Mouse (Mus musculus) E14TG2a.4 (cell line): ENCODE results near the gene Gja1.
"Not testable (repeated sequence)": the region's sequence is repeated elsewhere in the genome, so short reads cannot be mapped to it uniquely, and the experiment has no call there.

Source experiments
- H3K27me3 ChIP-seq: 2 replicates; pipeline ENCODE4 v1.6.1; 2014; ENCODE audit warnings: low read length, control low read depth; ENCODE audit not compliant: insufficient read depth
- H3K36me3 ChIP-seq: 2 replicates; pipeline ENCODE4 v1.6.1; 2014; ENCODE audit warnings: low read length, control low read depth; ENCODE audit not compliant: insufficient read depth
- H3K4me1 ChIP-seq: replicated peaks from 2 replicates; pipeline ENCODE4 v1.6.1; 2014; ENCODE audit warnings: low read depth, low read length, control low read depth
- H3K4me3 ChIP-seq: replicated peaks from 2 replicates; pipeline ENCODE4 v1.5.1; 2014; ENCODE audit warnings: mild to moderate bottlenecking, low read length
- H3K9me3 ChIP-seq: 2 replicates; pipeline ENCODE4 v1.6.1; 2014; ENCODE audit warnings: low read length, control low read depth
- CTCF ChIP-seq: conservative IDR thresholded peaks from 2 replicates; pipeline ENCODE4 v1.5.1; 2014; ENCODE audit warnings: low read length
- NANOG ChIP-seq: IDR thresholded peaks from 2 replicates; pipeline ENCODE4 v1.6.1; 2014; ENCODE audit warnings: borderline replicate concordance, low read length, mixed read lengths
- POU5F1 ChIP-seq: IDR thresholded peaks from 2 replicates; pipeline ENCODE4 v1.6.1; 2014; ENCODE audit warnings: low read length, borderline replicate concordance

Gja1 gene

GRCm38 (mm10) chr10:56377966-56378647, 977 bp downstream of the Gja1 start:
- Histone ChIP-seq H3K27me3 (no peaks in the 10 kb centered on the region), H3K4me1 (peaks cover 70% of the 10 kb centered on the region), H3K36me3 (peaks cover 6% of the 10 kb centered on the region; the same call in 1 of the 2 replicates), H3K4me3 (peak overlapping the region; percentile 83), H3K9me3 (peaks cover 8% of the 10 kb centered on the region; the same call in 1 of the 2 replicates)
- TF ChIP-seq POU5F1 (no peak), NANOG (no peak), CTCF (no peak)

DNA sequence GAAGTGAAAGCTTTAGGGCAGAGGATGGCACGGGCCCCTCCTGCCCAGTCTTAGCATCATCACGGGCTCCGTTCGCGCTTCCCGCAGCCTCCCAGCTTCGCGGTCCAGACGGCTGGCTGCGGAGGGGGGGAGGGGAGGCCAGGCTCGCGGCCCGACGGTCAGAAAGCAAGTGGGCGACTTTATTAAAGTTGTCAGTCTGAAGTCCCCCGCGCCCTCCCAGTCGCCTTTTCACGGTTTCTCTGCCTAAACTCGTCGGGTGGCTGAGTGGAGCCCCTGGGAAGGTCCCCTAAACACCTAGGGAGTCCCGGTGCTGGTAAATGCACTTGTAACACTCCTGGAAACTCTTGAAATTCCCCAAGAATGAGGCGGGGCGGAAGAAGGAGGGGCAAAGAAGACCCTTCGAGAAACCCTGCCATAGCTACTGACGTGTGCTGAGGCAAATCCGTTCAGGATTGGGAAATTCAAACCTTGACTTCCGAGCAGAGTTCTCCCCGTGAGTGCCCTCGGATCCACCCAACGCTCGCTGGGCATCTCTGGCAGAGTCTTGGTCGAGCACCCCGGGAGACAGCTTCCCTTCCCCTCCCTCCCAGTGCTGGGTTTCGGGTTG, 1.6 kb downstream of the Gja1 start:
- TF ChIP-seq CTCF, result no peak
- no peak for TF ChIP-seq POU5F1
- Histone ChIP-seq H3K27me3 (no peaks in the 10 kb centered on the region), H3K4me3 (peak overlapping the region; percentile 83), H3K9me3 (peaks cover 8% of the 10 kb centered on the region; the same call in 1 of the 2 replicates), H3K4me1 (peaks cover 70% of the 10 kb centered on the region), H3K36me3 (peaks cover 12% of the 10 kb centered on the region)

DNA sequence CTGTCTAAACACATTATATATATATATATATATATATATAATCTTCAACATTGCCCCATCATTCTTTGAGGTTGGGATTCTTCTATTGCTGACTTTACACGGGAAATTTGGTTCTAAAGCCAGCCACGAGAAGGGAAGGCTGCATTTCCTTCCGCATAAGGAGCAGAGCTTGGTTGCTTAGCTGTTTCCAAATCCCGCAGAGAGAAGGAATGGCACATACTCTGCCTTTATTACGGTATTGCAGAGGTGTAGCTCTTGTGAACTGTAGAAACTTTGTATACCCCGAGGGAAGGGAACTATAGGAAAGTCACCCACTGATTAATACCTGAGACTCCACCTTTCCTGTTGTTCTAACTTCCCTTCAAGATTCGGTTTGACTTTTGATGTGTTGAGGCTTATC, 2.6 kb downstream of the Gja1 start:
- H3K4me3 ChIP-seq, result peak overlapping the region; percentile 83
- peaks cover 8% of the 10 kb centered on the region; the same call in 1 of the 2 replicates for H3K9me3 ChIP-seq
- peaks cover 74% of the 10 kb centered on the region for H3K4me1 ChIP-seq
- no peak for TF ChIP-seq NANOG
- no peak for TF ChIP-seq CTCF
- TF ChIP-seq POU5F1, result no peak
- H3K36me3 ChIP-seq, result peaks cover 17% of the 10 kb centered on the region
- no peaks in the 10 kb centered on the region for H3K27me3 ChIP-seq

DNA sequence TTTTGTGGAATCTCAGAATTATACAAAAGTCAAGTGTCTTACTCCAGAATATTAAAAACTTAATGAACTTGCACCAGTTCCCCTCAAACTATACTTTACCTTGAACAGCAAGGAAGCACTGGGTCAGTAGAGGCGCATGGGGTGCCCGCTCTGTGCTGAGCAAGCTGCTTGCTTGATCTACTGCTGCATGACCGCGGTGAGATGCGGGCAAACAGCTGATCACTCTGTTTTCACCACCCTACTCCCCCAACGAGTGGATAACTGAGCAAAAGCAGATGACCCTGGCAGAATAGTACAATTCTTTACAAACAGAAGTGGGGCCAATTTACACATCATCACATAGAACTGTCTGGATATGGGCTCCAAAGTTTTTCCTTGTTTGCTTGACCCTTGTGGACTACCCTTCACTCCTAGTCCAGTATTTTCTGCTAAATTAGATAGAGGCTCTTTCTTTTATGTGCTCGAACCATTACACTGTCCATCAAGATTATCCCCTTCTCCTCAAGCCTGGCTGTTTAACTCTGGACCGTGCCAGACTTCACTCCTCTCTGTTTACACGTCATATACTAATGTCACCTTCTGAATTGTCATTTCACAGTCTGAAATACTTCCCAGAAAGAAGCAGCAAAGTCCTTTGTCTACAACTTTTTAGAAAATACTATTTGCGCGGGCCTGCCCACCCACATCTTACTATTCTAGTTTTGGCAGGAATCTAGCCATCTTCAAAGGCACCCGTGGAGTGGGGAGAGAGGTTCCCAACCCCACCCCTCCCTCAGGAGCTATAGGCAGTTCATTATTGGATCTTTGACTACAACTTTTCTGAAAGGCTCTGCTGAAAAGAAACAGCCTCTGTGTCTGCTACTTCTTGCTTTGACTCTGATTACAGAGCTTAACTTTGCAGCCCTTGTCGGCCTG, 8.3 kb downstream of the Gja1 start:
- TF ChIP-seq POU5F1 (no peak), CTCF (no peak), NANOG (no peak)

GRCm38 (mm10) chr10:56393095-56393784, 16.1 kb downstream of the Gja1 start:
- Histone ChIP-seq H3K27me3 (no peaks in the 10 kb centered on the region), H3K4me3 (no peak overlapping the region), H3K4me1 (peaks cover 12% of the 10 kb centered on the region), H3K9me3 (no peaks in the 10 kb centered on the region), H3K36me3 (peaks cover 34% of the 10 kb centered on the region)
- no peak for TF ChIP-seq POU5F1
- TF ChIP-seq NANOG, result no peak
- TF ChIP-seq CTCF, result no peak

More for the DNA sequence above, 8.3 kb downstream of the Gja1 start:
- Histone ChIP-seq H3K9me3 (no peaks in the 10 kb centered on the region; the same call in 1 of the 2 replicates), H3K4me3 (no peak overlapping the region), H3K36me3 (peaks cover 66% of the 10 kb centered on the region), H3K4me1 (peaks cover 66% of the 10 kb centered on the region), H3K27me3 (no peaks in the 10 kb centered on the region)

- H3K9me3 ChIP-seq, H3K27me3 ChIP-seq, H3K4me3 ChIP-seq, H3K4me1 ChIP-seq: not testable (repeated sequence)
- H3K36me3 ChIP-seq, result peaks cover 27% of the 10 kb centered on the region
Measured at GRCm38 (mm10) chr10:56393815-56394417, 16.8 kb downstream of the Gja1 start.

DNA sequence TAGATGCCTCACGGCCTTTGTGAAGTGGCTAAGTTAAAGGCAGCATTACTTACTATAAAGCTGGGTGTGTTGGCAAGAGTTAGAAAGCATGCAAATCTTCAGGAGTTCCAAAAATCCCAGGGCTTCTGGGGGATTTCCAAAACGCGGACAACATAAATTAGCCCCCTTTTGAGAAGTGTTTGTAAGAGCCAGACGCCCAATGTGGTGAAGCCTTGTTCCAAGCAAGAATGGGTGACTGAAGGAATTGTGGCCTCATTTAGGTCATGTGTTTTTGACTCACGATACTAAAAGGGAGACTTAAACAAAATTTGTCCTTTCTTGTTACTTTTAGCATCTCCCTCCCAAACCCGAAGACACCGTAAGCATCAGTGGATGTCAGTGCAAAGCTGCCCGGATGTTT, 20.7 kb downstream of the Gja1 start:
- no peaks in the 10 kb centered on the region for H3K9me3 ChIP-seq
- H3K27me3 ChIP-seq, result no peaks in the 10 kb centered on the region
- no peak overlapping the region for H3K4me3 ChIP-seq
- TF ChIP-seq CTCF (no peak), POU5F1 (no peak), NANOG (no peak)
- no peaks in the 10 kb centered on the region for H3K36me3 ChIP-seq
- H3K4me1 ChIP-seq, result peaks cover 24% of the 10 kb centered on the region

GRCm38 (mm10) chr10:56398310-56398709, 21.2 kb downstream of the Gja1 start:
- TF ChIP-seq NANOG (no peak), POU5F1 (no peak), CTCF (no peak)
- peaks cover 24% of the 10 kb centered on the region for H3K4me1 ChIP-seq
- H3K27me3 ChIP-seq, result no peaks in the 10 kb centered on the region
- H3K4me3 ChIP-seq, result no peak overlapping the region
- no peaks in the 10 kb centered on the region for H3K36me3 ChIP-seq
- no peaks in the 10 kb centered on the region for H3K9me3 ChIP-seq

DNA sequence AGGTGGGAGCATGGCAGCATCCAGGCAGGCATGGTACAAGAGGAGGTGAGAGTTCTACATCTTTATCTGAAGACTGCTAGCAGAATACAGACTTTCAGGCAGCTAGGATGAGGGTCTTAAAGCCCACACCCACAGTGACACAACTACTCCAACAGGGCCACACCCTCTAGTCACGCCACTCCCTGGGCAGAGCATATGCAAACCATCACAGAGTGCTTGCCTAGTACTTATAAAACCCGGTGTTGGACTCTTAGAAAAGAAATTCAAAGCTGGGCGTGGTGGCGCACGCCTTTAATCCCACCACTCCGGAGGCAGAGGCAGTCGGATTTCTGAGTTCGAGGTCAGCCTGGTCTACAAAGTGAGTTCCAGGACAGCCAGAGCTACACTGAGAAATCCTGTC, 24.3 kb downstream of the Gja1 start:
- H3K36me3 ChIP-seq, H3K27me3 ChIP-seq, H3K4me3 ChIP-seq, H3K9me3 ChIP-seq: not testable (repeated sequence)
- peaks cover 31% of the 10 kb centered on the region for H3K4me1 ChIP-seq
